Mouse (Mus musculus): ENCODE data around the gene Cstf1. TPM values are rescaled to one million over a fixed set of nuclear protein-coding genes. Genes with fewer than 3 reads are reported as not detected.

Cstf1 gene
- polyA plus RNA-seq, 1 experiment: 26.9 TPM

GRCm38 (mm10) chr2:172371258-172371657, 777 bp downstream of the Cstf1 start:
- DNase-seq (ENCODE audit: extremely low spot score in 1 of 2, low spot score in 1 of 2): no peak

- DNase-seq (ENCODE audit: extremely low spot score in 1 of 2, low spot score in 1 of 2): no peak
These were observed 6.1 kb downstream of the Cstf1 start for GRCm38 (mm10) chr2:172376551-172376950.

GRCm38 (mm10) chr2:172376999-172377515, 6.6 kb downstream of the Cstf1 start:
- DNase-seq (ENCODE audit: extremely low spot score in 1 of 2, low spot score in 1 of 2): no peak

GRCm38 (mm10) chr2:172378332-172378731, 7.9 kb downstream of the Cstf1 start:
- peak in 1 of 2 experiments; percentile 64 for DNase-seq (ENCODE audit: extremely low spot score in 1 of 2, low spot score in 1 of 2)

GRCm38 (mm10) chr2:172380513-172380912, 10.0 kb downstream of the Cstf1 start:
- no peak for DNase-seq (ENCODE audit: extremely low spot score in 1 of 2, low spot score in 1 of 2)

GRCm38 (mm10) chr2:172381341-172381740, 10.9 kb downstream of the Cstf1 start:
- DNase-seq (ENCODE audit: extremely low spot score in 1 of 2, low spot score in 1 of 2): no peak

- no peak for DNase-seq (ENCODE audit: extremely low spot score in 1 of 2, low spot score in 1 of 2)
These were observed 11.4 kb downstream of the Cstf1 start for GRCm38 (mm10) chr2:172381898-172382297.

- no peak for DNase-seq (ENCODE audit: extremely low spot score in 1 of 2, low spot score in 1 of 2)
These were observed 14.2 kb downstream of the Cstf1 start for GRCm38 (mm10) chr2:172384715-172385114.

- no peak for DNase-seq (ENCODE audit: extremely low spot score in 1 of 2, low spot score in 1 of 2)
These were observed 19.9 kb downstream of the Cstf1 start for GRCm38 (mm10) chr2:172390341-172390740.

- peak; percentile 75 to 76 for DNase-seq (ENCODE audit: extremely low spot score in 1 of 2, low spot score in 1 of 2)
These were observed 21.6 kb downstream of the Cstf1 start for GRCm38 (mm10) chr2:172392041-172392521.

- no peak for DNase-seq (ENCODE audit: extremely low spot score in 1 of 2, low spot score in 1 of 2)
These were observed 23.0 kb downstream of the Cstf1 start, which contains the start of gene Cass4 for GRCm38 (mm10) chr2:172393391-172394051. Gene Cass4, plus strand, starts transcription at chr2:172393794.

- DNase-seq (ENCODE audit: extremely low spot score in 1 of 2, low spot score in 1 of 2): no peak
These were observed 23.5 kb downstream of the Cstf1 start for GRCm38 (mm10) chr2:172394052-172394392.

- DNase-seq (ENCODE audit: extremely low spot score in 1 of 2, low spot score in 1 of 2): no peak
These were observed 24.2 kb downstream of the Cstf1 start for GRCm38 (mm10) chr2:172394671-172395070.

GRCm38 (mm10) chr2:172395961-172396360, 25.5 kb downstream of the Cstf1 start:
- DNase-seq (ENCODE audit: extremely low spot score in 1 of 2, low spot score in 1 of 2): no peak

- no peak for DNase-seq (ENCODE audit: extremely low spot score in 1 of 2, low spot score in 1 of 2)
These were observed 29.4 kb downstream of the Cstf1 start for GRCm38 (mm10) chr2:172399901-172400300.

GRCm38 (mm10) chr2:172401116-172401825, 30.8 kb downstream of the Cstf1 start:
- DNase-seq (ENCODE audit: extremely low spot score in 1 of 2, low spot score in 1 of 2): no peak

GRCm38 (mm10) chr2:172404239-172404638, 33.8 kb downstream of the Cstf1 start:
- DNase-seq (ENCODE audit: extremely low spot score in 1 of 2, low spot score in 1 of 2): no peak

GRCm38 (mm10) chr2:172405011-172405410, 34.5 kb downstream of the Cstf1 start:
- no peak for DNase-seq (ENCODE audit: extremely low spot score in 1 of 2, low spot score in 1 of 2)

- DNase-seq (ENCODE audit: extremely low spot score in 1 of 2, low spot score in 1 of 2): no peak
These were observed 35.7 kb downstream of the Cstf1 start for GRCm38 (mm10) chr2:172406173-172406572.

GRCm38 (mm10) chr2:172407499-172407898, 37.0 kb downstream of the Cstf1 start:
- DNase-seq (ENCODE audit: extremely low spot score in 1 of 2, low spot score in 1 of 2): no peak

GRCm38 (mm10) chr2:172410686-172411085, 40.2 kb downstream of the Cstf1 start:
- DNase-seq (ENCODE audit: extremely low spot score in 1 of 2, low spot score in 1 of 2): no peak

- no peak for DNase-seq (ENCODE audit: extremely low spot score in 1 of 2, low spot score in 1 of 2)
These were observed 40.6 kb downstream of the Cstf1 start for GRCm38 (mm10) chr2:172411091-172411490.

Data from frontal cortex, adult 2 months (tissue).